Mouse (Mus musculus) cortical plate, adult 2 months (tissue): ENCODE results near the gene Fam81a.

Experiments used
- CTCF ChIP-seq: fragments of 200-500 bp; IDR thresholded peaks from 2 replicates; pipeline ENCODE4 v1.5.1; 2011; ENCODE audit warnings: mild to moderate bottlenecking, control low read depth, low read length; ENCODE audit not compliant: insufficient read depth; ENCODE audit errors: extremely low read depth
- POLR2A ChIP-seq: fragments of 200-500 bp; IDR thresholded peaks from 2 replicates; pipeline ENCODE4 v1.6.1; 2011; ENCODE audit warnings: mild to moderate bottlenecking, low read length, control low read depth; ENCODE audit not compliant: insufficient read depth; ENCODE audit errors: extremely low read depth

- TF ChIP-seq CTCF, result no peak
- TF ChIP-seq POLR2A, result no peak
Measured at GRCm38 (mm10) chr9:70088786-70089096, 53.6 kb downstream of the Fam81a start.
